Mouse (Mus musculus) liver (tissue): ENCODE measurements around the gene Fgfr3.

Source experiments
- DNase-seq: peaks from one replicate; pipeline ENCODE4 v3.0.0-alpha.2; 2020; ENCODE audit warnings: mixed read lengths

Gene Fgfr3

GRCm38 (mm10) chr5:33698669-33699068 lies 22.8 kb upstream of the Fgfr3 start:
- no peak for DNase-seq

- no peak for DNase-seq
Measured at GRCm38 (mm10) chr5:33700010-33700409, 21.5 kb upstream of the Fgfr3 start.

- DNase-seq = no peak
Measured at GRCm38 (mm10) chr5:33701832-33702231, 19.6 kb upstream of the Fgfr3 start.

- DNase-seq = no peak
Measured at GRCm38 (mm10) chr5:33703999-33704398, 17.5 kb upstream of the Fgfr3 start.

- DNase-seq = no peak
Measured at GRCm38 (mm10) chr5:33704945-33705611, 16.4 kb upstream of the Fgfr3 start.

- DNase-seq = no peak
Measured at GRCm38 (mm10) chr5:33705612-33706349, 15.7 kb upstream of the Fgfr3 start.

- DNase-seq = no peak
Measured at GRCm38 (mm10) chr5:33706350-33706629, 15.2 kb upstream of the Fgfr3 start.

GRCm38 (mm10) chr5:33707163-33707562 lies 14.3 kb upstream of the Fgfr3 start:
- no peak for DNase-seq

GRCm38 (mm10) chr5:33709037-33709436 lies 12.4 kb upstream of the Fgfr3 start:
- DNase-seq = no peak

- DNase-seq = no peak
Measured at GRCm38 (mm10) chr5:33712550-33712949, 8.9 kb upstream of the Fgfr3 start.

- no peak for DNase-seq
Measured at GRCm38 (mm10) chr5:33715182-33715581, 6.3 kb upstream of the Fgfr3 start.

GRCm38 (mm10) chr5:33716467-33716866 lies 5.0 kb upstream of the Fgfr3 start:
- no peak for DNase-seq

- no peak for DNase-seq
Measured at GRCm38 (mm10) chr5:33718460-33718859, 3.0 kb upstream of the Fgfr3 start.

- DNase-seq = no peak
Measured at GRCm38 (mm10) chr5:33720852-33721490, 503 bp upstream of the Fgfr3 start.

- DNase-seq = no peak
Measured at GRCm38 (mm10) chr5:33722266-33723018, 968 bp downstream of the Fgfr3 start.

GRCm38 (mm10) chr5:33723019-33723640 lies 1.7 kb downstream of the Fgfr3 start:
- no peak for DNase-seq

- DNase-seq = no peak
Measured at GRCm38 (mm10) chr5:33723641-33724465, 2.4 kb downstream of the Fgfr3 start.

GRCm38 (mm10) chr5:33726081-33726647 lies 4.7 kb downstream of the Fgfr3 start:
- no peak for DNase-seq

GRCm38 (mm10) chr5:33726891-33727290 lies 5.4 kb downstream of the Fgfr3 start:
- DNase-seq = no peak

- no peak for DNase-seq
Measured at GRCm38 (mm10) chr5:33728841-33729240, 7.4 kb downstream of the Fgfr3 start.

GRCm38 (mm10) chr5:33730516-33730915 lies 9.0 kb downstream of the Fgfr3 start:
- DNase-seq = no peak

GRCm38 (mm10) chr5:33731051-33731450 lies 9.6 kb downstream of the Fgfr3 start:
- no peak for DNase-seq
